Mouse (Mus musculus): ENCODE measurements around the gene Hnrnpl.

Gene Hnrnpl

GRCm38 (mm10) chr7:28790066-28790806 lies 18.1 kb upstream of the Hnrnpl start:
- DNase-seq (ENCODE audit: low read depth, low spot score), result no peak

- no peak for DNase-seq (ENCODE audit: low read depth, low spot score)
These were observed 16.6 kb upstream of the Hnrnpl start for GRCm38 (mm10) chr7:28791706-28792105.

GRCm38 (mm10) chr7:28792391-28793185 lies 15.8 kb upstream of the Hnrnpl start:
- DNase-seq (ENCODE audit: low read depth, low spot score), result no peak

- no peak for DNase-seq (ENCODE audit: low read depth, low spot score)
These were observed 14.5 kb upstream of the Hnrnpl start for GRCm38 (mm10) chr7:28793834-28794233.

GRCm38 (mm10) chr7:28794496-28794895 lies 13.8 kb upstream of the Hnrnpl start:
- no peak for DNase-seq (ENCODE audit: low read depth, low spot score)

GRCm38 (mm10) chr7:28795832-28796231 lies 12.5 kb upstream of the Hnrnpl start:
- DNase-seq (ENCODE audit: low read depth, low spot score), result no peak

- DNase-seq (ENCODE audit: low read depth, low spot score), result peak; percentile 47
These were observed 11.8 kb upstream of the Hnrnpl start for GRCm38 (mm10) chr7:28796562-28796975.

GRCm38 (mm10) chr7:28799994-28800393 lies 8.3 kb upstream of the Hnrnpl start:
- DNase-seq (ENCODE audit: low read depth, low spot score), result no peak

GRCm38 (mm10) chr7:28801451-28801850 lies 6.9 kb upstream of the Hnrnpl start:
- no peak for DNase-seq (ENCODE audit: low read depth, low spot score)

- DNase-seq (ENCODE audit: low read depth, low spot score), result no peak
These were observed 6.3 kb upstream of the Hnrnpl start for GRCm38 (mm10) chr7:28801901-28802670.

- DNase-seq (ENCODE audit: low read depth, low spot score), result no peak
These were observed 5.3 kb upstream of the Hnrnpl start for GRCm38 (mm10) chr7:28802846-28803588.

- DNase-seq (ENCODE audit: low read depth, low spot score), result no peak
These were observed 4.6 kb upstream of the Hnrnpl start for GRCm38 (mm10) chr7:28803756-28804155.

GRCm38 (mm10) chr7:28806869-28807268 lies 1.5 kb upstream of the Hnrnpl start:
- peak; percentile 47 for DNase-seq (ENCODE audit: low read depth, low spot score)

GRCm38 (mm10) chr7:28807641-28808220 lies 610 bp upstream of the Hnrnpl start:
- DNase-seq (ENCODE audit: low read depth, low spot score), result peak; percentile 86

GRCm38 (mm10) chr7:28808957-28809393 lies 634 bp downstream of the Hnrnpl start:
- peak; percentile 80 for DNase-seq (ENCODE audit: low read depth, low spot score)

GRCm38 (mm10) chr7:28809401-28810089 lies 1.2 kb downstream of the Hnrnpl start:
- DNase-seq (ENCODE audit: low read depth, low spot score), result peak; percentile 54

GRCm38 (mm10) chr7:28810107-28811066 lies 2.0 kb downstream of the Hnrnpl start:
- peak; percentile 99 for DNase-seq (ENCODE audit: low read depth, low spot score)

- DNase-seq (ENCODE audit: low read depth, low spot score), result peak; percentile 83
These were observed 2.9 kb downstream of the Hnrnpl start for GRCm38 (mm10) chr7:28811228-28811627.

GRCm38 (mm10) chr7:28811640-28812275 lies 3.4 kb downstream of the Hnrnpl start:
- no peak for DNase-seq (ENCODE audit: low read depth, low spot score)
